Mouse (Mus musculus) macrophage (primary cell): ENCODE results near the gene Lrmda. TPM values are rescaled to one million over a fixed set of nuclear protein-coding genes. Genes with fewer than 3 reads are reported as not detected.

Experiments used
- H3K27ac ChIP-seq: fragments of 350-480 bp; formaldehyde crosslinking; 2 replicates; pipeline ENCODE4 v1.9.0; 2021
- H3K36me3 ChIP-seq: fragments of 350-480 bp; formaldehyde crosslinking; 2 replicates; pipeline ENCODE4 v1.9.0; 2021; ENCODE audit errors: inconsistent target
- H3K4me3 ChIP-seq: fragments of 350-480 bp; formaldehyde crosslinking; 2 replicates; pipeline ENCODE4 v1.9.0; 2021; ENCODE audit errors: inconsistent target
- H3K79me2 ChIP-seq: fragments of 350-480 bp; formaldehyde crosslinking; 2 replicates; pipeline ENCODE4 v1.9.0; 2021; ENCODE audit errors: inconsistent target
- WGBS: methylation state at CpG from one replicate; pipeline ENCODE4 v1.1.7; 2026; ENCODE audit warnings: inconsistent platforms; ENCODE audit not compliant: missing documents; 5-methylcytosine and 5-hydroxymethylcytosine counted together
- polyA plus RNA-seq: library from polyadenylated mRNA; stranded (reverse); fragments of 250-400 nt; gene quantifications from 3 replicates; pipeline ENCODE4 v1.2.4, GENCODE M21; 2018; ENCODE audit warnings: inconsistent platforms

Lrmda gene
- polyA plus RNA-seq, 1 experiment from 2014 or later: 18.1 TPM

- H3K36me3 ChIP-seq: no peaks in the 10 kb centered on the region
- H3K4me3 ChIP-seq: no peak overlapping the region
- H3K27ac ChIP-seq: no peak overlapping the region
- 87% methylated on average over 6 of the region's 6 CpGs for WGBS
- no peaks in the 10 kb centered on the region for H3K79me2 ChIP-seq
These were observed 12.5 kb upstream of the Lrmda start for GRCm38 (mm10) chr14:22007006-22007405.

DNA sequence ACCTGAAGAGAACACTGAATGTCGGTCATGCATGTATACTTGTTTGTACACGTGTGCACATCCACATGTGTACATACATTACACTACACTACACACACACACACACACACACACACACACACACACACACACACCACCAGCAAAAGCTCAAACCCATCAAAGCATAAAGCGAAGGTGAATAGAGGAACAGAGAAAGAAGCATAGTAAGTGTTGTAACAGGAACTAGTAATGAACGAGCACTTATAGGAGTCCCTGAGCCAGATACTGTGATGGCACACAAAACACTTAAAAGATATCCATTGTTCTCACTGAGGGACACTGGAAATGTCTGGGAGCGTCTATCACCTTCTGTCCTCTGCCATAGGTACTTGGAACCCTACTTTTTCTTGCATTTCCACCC lies 5.2 kb upstream of the Lrmda start:
- 69% methylated on average over 5 of the region's 5 CpGs for WGBS

GRCm38 (mm10) chr14:22014781-22015180 lies 4.7 kb upstream of the Lrmda start:
- Histone ChIP-seq H3K27ac (no peak overlapping the region), H3K36me3 (no peaks in the 10 kb centered on the region), H3K4me3 (no peak overlapping the region), H3K79me2 (no peaks in the 10 kb centered on the region)
- 88% methylated on average over 4 of the region's 4 CpGs for WGBS

More for the DNA sequence above, 5.2 kb upstream of the Lrmda start:
- Histone ChIP-seq H3K4me3 (no peak overlapping the region), H3K27ac (no peak overlapping the region), H3K79me2 (no peaks in the 10 kb centered on the region), H3K36me3 (no peaks in the 10 kb centered on the region)

DNA sequence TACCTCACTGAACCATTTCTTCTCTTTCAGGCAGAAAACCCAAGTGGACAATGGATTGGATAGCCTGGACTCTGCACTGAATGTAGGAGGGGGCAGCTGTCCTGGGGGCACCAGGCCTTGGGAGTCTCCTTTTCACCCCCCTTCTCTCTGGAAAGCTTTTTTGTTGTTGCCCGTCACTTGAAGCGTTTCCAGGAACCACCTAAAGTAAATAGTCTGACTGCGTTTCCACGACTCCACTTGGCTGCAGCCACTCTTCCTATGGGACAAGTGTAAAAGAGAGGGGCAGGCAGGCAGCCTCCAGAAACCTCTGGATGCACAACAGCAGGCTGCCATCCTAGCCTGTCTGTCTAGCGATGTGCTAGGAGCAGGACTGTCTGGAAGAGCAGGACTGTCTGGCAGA lies 2.5 kb upstream of the Lrmda start:
- H3K4me3 ChIP-seq: no peak overlapping the region
- WGBS: 92% methylated on average over 5 of the region's 5 CpGs

GRCm38 (mm10) chr14:22019949-22020845 lies 685 bp downstream of the Lrmda start:
- WGBS: 1% methylated on average over 12 of the region's 12 CpGs
- peaks cover 23% of the 10 kb centered on the region; the same call in 1 of the 2 replicates for H3K79me2 ChIP-seq
- peak overlapping the region; percentile 69 for H3K4me3 ChIP-seq
- peak overlapping the region; percentile 89 for H3K27ac ChIP-seq
- H3K36me3 ChIP-seq: no peaks in the 10 kb centered on the region

More for the DNA sequence above, 2.5 kb upstream of the Lrmda start:
- Histone ChIP-seq H3K79me2 (peaks cover 12% of the 10 kb centered on the region; the same call in 1 of the 2 replicates), H3K36me3 (no peaks in the 10 kb centered on the region), H3K27ac (no peak overlapping the region)

DNA sequence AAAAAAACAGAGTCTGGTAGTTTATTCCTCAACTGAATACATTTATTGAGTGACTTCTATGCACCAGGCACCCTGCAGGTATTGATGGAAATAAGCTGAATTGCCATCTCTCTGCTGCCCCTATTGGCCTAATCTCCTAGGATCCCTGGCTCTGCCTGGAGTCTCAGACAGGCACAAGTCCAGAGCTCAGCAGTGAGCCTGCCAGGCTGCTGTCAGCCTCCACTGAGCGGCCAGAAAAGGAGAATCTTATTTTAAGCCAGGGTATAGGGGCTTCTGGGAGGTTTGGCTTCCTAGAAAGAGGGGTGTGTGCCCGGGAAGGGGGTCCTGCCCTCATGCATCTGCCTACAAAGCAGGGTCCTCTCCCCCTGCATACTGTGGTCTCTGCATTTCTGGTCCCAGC lies 1.4 kb downstream of the Lrmda start:
- H3K4me3 ChIP-seq: peak overlapping the region; percentile 69; the same call in 1 of the 2 replicates
- H3K27ac ChIP-seq: no peak overlapping the region
- no peaks in the 10 kb centered on the region for H3K36me3 ChIP-seq
- peaks cover 30% of the 10 kb centered on the region; the same call in 1 of the 2 replicates for H3K79me2 ChIP-seq
- WGBS: 65% methylated on average over 2 of the region's 2 CpGs

- Histone ChIP-seq H3K79me2 (peaks cover 40% of the 10 kb centered on the region; the same call in 1 of the 2 replicates), H3K4me3 (no peak overlapping the region), H3K27ac (no peak overlapping the region), H3K36me3 (peaks cover 17% of the 10 kb centered on the region; the same call in 1 of the 2 replicates)
- WGBS: 25% methylated on average over 4 of the region's 4 CpGs
These were observed 4.0 kb downstream of the Lrmda start for GRCm38 (mm10) chr14:22023533-22023932.

GRCm38 (mm10) chr14:22035900-22036299 lies 16.4 kb downstream of the Lrmda start:
- 100% methylated on average over 3 of the region's 3 CpGs for WGBS
- H3K36me3 ChIP-seq: 0 out of 2 replicates have a peak, but pooled peaks cover 4% of the 10 kb centered on the region
- H3K27ac ChIP-seq: no peak overlapping the region
- peaks cover 44% of the 10 kb centered on the region; the same call in 1 of the 2 replicates for H3K79me2 ChIP-seq
- H3K4me3 ChIP-seq: no peak overlapping the region

DNA sequence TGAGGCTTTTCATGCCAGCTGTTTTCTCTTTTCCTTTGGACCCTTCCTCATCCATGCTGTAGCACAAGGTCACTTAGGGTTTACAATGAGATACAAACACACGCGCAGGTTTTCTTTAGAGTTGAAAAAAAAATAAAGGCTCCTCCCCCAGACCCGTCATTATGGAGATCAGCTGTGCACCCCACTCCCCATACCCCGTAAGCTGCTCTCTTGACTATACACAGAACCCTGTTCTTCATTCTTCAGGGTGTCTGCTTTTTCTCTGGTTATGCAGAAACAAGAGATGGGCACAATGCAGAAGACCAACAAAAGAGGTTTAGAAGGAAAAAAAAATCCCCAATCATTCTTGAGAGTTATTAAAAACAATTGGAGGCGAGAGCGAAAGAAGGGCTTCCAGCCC lies 16.8 kb downstream of the Lrmda start:
- H3K27ac ChIP-seq: no peak overlapping the region
- H3K79me2 ChIP-seq: peaks cover 49% of the 10 kb centered on the region; the same call in 1 of the 2 replicates
- 96% methylated on average over 6 of the region's 6 CpGs for WGBS
- 0 out of 2 replicates have a peak, but pooled peaks cover 4% of the 10 kb centered on the region for H3K36me3 ChIP-seq
- H3K4me3 ChIP-seq: no peak overlapping the region

GRCm38 (mm10) chr14:22036802-22037497 lies 17.4 kb downstream of the Lrmda start:
- peaks cover 48% of the 10 kb centered on the region; the same call in 1 of the 2 replicates for H3K79me2 ChIP-seq
- no peak overlapping the region for H3K27ac ChIP-seq
- H3K36me3 ChIP-seq: 0 out of 2 replicates have a peak, but pooled peaks cover 1% of the 10 kb centered on the region
- no peak overlapping the region for H3K4me3 ChIP-seq
- 92% methylated on average over 12 of the region's 12 CpGs for WGBS

GRCm38 (mm10) chr14:22037498-22038131 lies 18.1 kb downstream of the Lrmda start:
- H3K27ac ChIP-seq: no peak overlapping the region
- no peaks in the 10 kb centered on the region for H3K36me3 ChIP-seq
- peaks cover 51% of the 10 kb centered on the region; the same call in 1 of the 2 replicates for H3K79me2 ChIP-seq
- no peak overlapping the region for H3K4me3 ChIP-seq
- 91% methylated on average over 16 of the region's 16 CpGs for WGBS

GRCm38 (mm10) chr14:22042146-22042545 lies 22.6 kb downstream of the Lrmda start:
- Histone ChIP-seq H3K4me3 (no peak overlapping the region), H3K27ac (no peak overlapping the region), H3K36me3 (no peaks in the 10 kb centered on the region), H3K79me2 (peaks cover 41% of the 10 kb centered on the region; the same call in 1 of the 2 replicates)
- 94% methylated on average over 6 of the region's 6 CpGs for WGBS

GRCm38 (mm10) chr14:22043420-22043819 lies 23.9 kb downstream of the Lrmda start:
- peaks cover 31% of the 10 kb centered on the region; the same call in 1 of the 2 replicates for H3K79me2 ChIP-seq
- H3K36me3 ChIP-seq: no peaks in the 10 kb centered on the region
- no peak overlapping the region for H3K4me3 ChIP-seq
- H3K27ac ChIP-seq: no peak overlapping the region
- WGBS: 85% methylated on average over 5 of the region's 5 CpGs

DNA sequence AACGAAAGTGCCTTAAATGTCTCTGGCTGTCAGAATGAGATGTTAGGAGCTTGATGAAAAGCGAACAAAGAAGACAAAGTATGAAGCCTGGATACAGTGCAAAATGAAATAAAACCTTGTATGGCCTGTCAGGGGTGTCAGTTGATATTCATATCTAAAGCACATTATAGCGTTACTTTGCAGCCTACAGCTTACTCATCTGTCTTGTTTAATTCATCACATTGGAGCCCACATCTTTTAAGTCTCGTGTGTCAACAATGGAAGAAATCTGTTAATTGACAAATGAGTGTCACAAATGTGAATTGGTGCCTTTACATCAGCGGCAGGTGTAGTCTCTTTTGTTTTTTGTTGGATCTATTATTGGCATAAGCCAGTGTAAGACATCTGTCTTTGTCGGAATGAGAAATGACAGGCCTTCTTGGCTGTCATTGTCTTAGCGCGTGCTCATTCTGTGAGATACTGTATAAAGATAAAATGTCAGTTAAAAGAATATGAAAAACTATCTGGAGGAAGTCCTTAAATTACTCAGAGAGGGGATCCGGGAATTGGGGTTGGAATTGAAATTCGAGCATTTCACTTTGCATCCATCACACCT lies 26.8 kb downstream of the Lrmda start:
- H3K27ac ChIP-seq: no peak overlapping the region
- 97% methylated on average over 10 of the region's 10 CpGs for WGBS
- H3K36me3 ChIP-seq: no peaks in the 10 kb centered on the region
- H3K4me3 ChIP-seq: no peak overlapping the region
- peaks cover 8% of the 10 kb centered on the region; the same call in 1 of the 2 replicates for H3K79me2 ChIP-seq
